Mouse (Mus musculus) T-helper 17 cell (primary cell): ENCODE measurements around the gene Espl1.

ENCODE experiments used
- in situ Hi-C, 2 experiments: fragments of 300-600 bp; cut with MboI, MseI; formaldehyde crosslinking; loops; 1 replicate in 1 of 2; 2 replicates in 1 of 2; pipeline ENCODE4 v1.15.1; 2025; ENCODE audit warnings: high pct_unique_total_duplicates in 2 of 2

The Espl1 gene

GRCm38 (mm10) chr15:102335254-102335653, 39.2 kb downstream of the Espl1 start:
- in situ Hi-C loops, result loop anchor here in 1 of 2 experiments (5.0 kb wide), 2 partner anchors 33 to 37 kb away; no protein-coding TSS in a partner anchor

GRCm38 (mm10) chr15:102335925-102336324, 39.9 kb downstream of the Espl1 start:
- in situ Hi-C loops, result loop anchor here in 1 of 2 experiments (5.0 kb wide), 2 partner anchors 34 to 36 kb away; no protein-coding TSS in a partner anchor

GRCm38 (mm10) chr15:102336946-102337345, 40.9 kb downstream of the Espl1 start:
- in situ Hi-C loops, result loop anchor here in 1 of 2 experiments (5.0 kb wide), 2 partner anchors 35 kb away; no protein-coding TSS in a partner anchor

- in situ Hi-C loops, result loop anchor here in 1 of 2 experiments (5.0 kb wide), 2 partner anchors 33 to 37 kb away; no protein-coding TSS in a partner anchor
These were observed 43.5 kb downstream of the Espl1 start for GRCm38 (mm10) chr15:102339612-102340011.

- in situ Hi-C loops, result no loop called here
These were observed 45.5 kb downstream of the Espl1 start for GRCm38 (mm10) chr15:102341580-102341979.

GRCm38 (mm10) chr15:102344490-102344889, 48.4 kb downstream of the Espl1 start:
- in situ Hi-C loops, result no loop called here

- in situ Hi-C loops, result no loop called here
These were observed 50.4 kb downstream of the Espl1 start for GRCm38 (mm10) chr15:102346444-102346843.

- in situ Hi-C loops, result no loop called here
These were observed 54.3 kb downstream of the Espl1 start, which contains the start of gene Aaas for GRCm38 (mm10) chr15:102350138-102350941. Aaas (minus strand) TSS chr15:102350771.

- in situ Hi-C loops, result no loop called here
These were observed 54.9 kb downstream of the Espl1 start for GRCm38 (mm10) chr15:102350942-102351291.

GRCm38 (mm10) chr15:102352177-102352576, 56.1 kb downstream of the Espl1 start:
- in situ Hi-C loops, result no loop called here

GRCm38 (mm10) chr15:102353986-102354385, 57.9 kb downstream of the Espl1 start:
- in situ Hi-C loops, result no loop called here

- in situ Hi-C loops, result no loop called here
These were observed 59.2 kb downstream of the Espl1 start for GRCm38 (mm10) chr15:102355134-102355870.

GRCm38 (mm10) chr15:102355871-102356441, 59.9 kb downstream of the Espl1 start:
- in situ Hi-C loops, result no loop called here

GRCm38 (mm10) chr15:102356501-102357325, 60.6 kb downstream of the Espl1 start:
- in situ Hi-C loops, result no loop called here

- in situ Hi-C loops, result no loop called here
These were observed 62.1 kb downstream of the Espl1 start for GRCm38 (mm10) chr15:102358126-102358525.

GRCm38 (mm10) chr15:102358834-102359233, 62.8 kb downstream of the Espl1 start:
- in situ Hi-C loops, result no loop called here

- in situ Hi-C loops, result no loop called here
These were observed 66.6 kb downstream of the Espl1 start for GRCm38 (mm10) chr15:102362648-102363047.

GRCm38 (mm10) chr15:102364678-102365077, 68.6 kb downstream of the Espl1 start:
- in situ Hi-C loops, result no loop called here

- in situ Hi-C loops, result no loop called here
These were observed 70.2 kb downstream of the Espl1 start for GRCm38 (mm10) chr15:102366238-102366637.

GRCm38 (mm10) chr15:102366733-102367344, 70.8 kb downstream of the Espl1 start, which contains the start of gene Sp7:
Sp7 (minus strand) TSS chr15:102367182.
- in situ Hi-C loops, result no loop called here
